8 mouse cellular contexts compared by ENCODE assay signal in genomic region chr13:29835170-29835569, GRCm38 (mm10). TPM values are rescaled to one million over a fixed set of nuclear protein-coding genes. Genes with fewer than 3 reads are reported as not detected.
A peak's percentile ranks its signal among the peaks of the same experiment; 100 is the strongest.
DNase-seq lines count a peak whose midpoint lies in the region; ATAC-seq lines count a peak whose summit lies in the region.

No protein-coding gene starts in this region.

- 32% methylated on average over 4 of the region's 4 CpGs for WGBS in intestine, embryonic 16.5 days
- 46% methylated on average over 4 of the region's 4 CpGs for WGBS in midbrain, embryonic 11.5 days

- H3K4me2 ChIP-seq in intestine, embryonic 16.5 days (ENCODE audit: low read depth, low read length): no peak overlapping the region
- H3K4me2 ChIP-seq in midbrain, embryonic 11.5 days: no peak overlapping the region

- ATAC-seq in intestine, embryonic 16.5 days: peak; percentile 26; the same call in 1 of the 2 replicates
- ATAC-seq in midbrain, embryonic 11.5 days (ENCODE audit: low FRiP score): no peak

- no peaks in the 10 kb centered on the region for H3K27me3 ChIP-seq in intestine, embryonic 16.5 days (replicated peaks; ENCODE audit: control insufficient read depth, insufficient read depth, low read length)
- H3K27me3 ChIP-seq in midbrain, embryonic 11.5 days (ENCODE audit: control insufficient read depth, insufficient read depth, low read length): no peaks in the 10 kb centered on the region

- intact Hi-C loops in gastrocnemius, postnatal 14 days (cut with DNase I; ENCODE audit: low total_unique reads): loop anchor here (10.0 kb wide), 1 partner anchor 100 kb away; no protein-coding TSS in a partner anchor

- H3K27ac ChIP-seq in intestine, embryonic 16.5 days (ENCODE audit: low read length): no peak overlapping the region
- no peak overlapping the region for H3K27ac ChIP-seq in midbrain, embryonic 11.5 days (ENCODE audit: low read depth, low read length)

- H3K36me3 ChIP-seq in intestine, embryonic 16.5 days (ENCODE audit: control insufficient read depth, insufficient read depth, low read length): no peaks in the 10 kb centered on the region
- H3K36me3 ChIP-seq in midbrain, embryonic 11.5 days (ENCODE audit: control insufficient read depth, insufficient read depth, low read length): no peaks in the 10 kb centered on the region

- DNase-seq in gastrocnemius, adult 18-20 months (ENCODE audit: low spot score): peak; percentile 36
- no peak for DNase-seq in gastrocnemius, postnatal 14 days
- peak; percentile 50 for DNase-seq in right cerebral cortex, adult 18-20 months
- no peak for DNase-seq in right cerebral cortex, postnatal 36 days (ENCODE audit: low spot score in 2 of 2)
- DNase-seq in c-Kit-positive CD71-negative TER-119-negative erythroid progenitor cells, embryonic 14.5 days (ENCODE audit: low read depth): peak; percentile 26
- peak; percentile 61 for DNase-seq in lung, postnatal 36 days
- no peak for DNase-seq in midbrain, embryonic 11.5 days (ENCODE audit: low spot score, missing footprints)

- no peak overlapping the region for H3K9ac ChIP-seq in intestine, embryonic 16.5 days (ENCODE audit: low read depth, low read length)
- H3K9ac ChIP-seq in midbrain, embryonic 11.5 days (ENCODE audit: low read length): no peak overlapping the region

- no peaks in the 10 kb centered on the region for H3K9me3 ChIP-seq in intestine, embryonic 16.5 days (ENCODE audit: control insufficient read depth, low read length)
- H3K9me3 ChIP-seq in midbrain, embryonic 11.5 days (ENCODE audit: control insufficient read depth, low read length): no peaks in the 10 kb centered on the region

- no peak overlapping the region for H3K4me3 ChIP-seq in intestine, embryonic 16.5 days (ENCODE audit: low read length)
- H3K4me3 ChIP-seq in midbrain, embryonic 11.5 days (ENCODE audit: low read depth, low read length): no peak overlapping the region

- H3K4me1 ChIP-seq in intestine, embryonic 16.5 days (ENCODE audit: control insufficient read depth, insufficient read depth, low read length): no peaks in the 10 kb centered on the region
- H3K4me1 ChIP-seq in midbrain, embryonic 11.5 days (ENCODE audit: control insufficient read depth, insufficient read depth, low read length): peaks cover 6% of the 10 kb centered on the region; the same call in 1 of the 2 replicates

RNA-seq across cellular contexts. Expression of gene Cdkal1, which starts 20.3 kb away (rescaled TPM):
- total RNA-seq in gastrocnemius, adult 18-20 months (2021): 10 to 100 TPM; 27.6 to 32.1 TPM
- total RNA-seq in gastrocnemius, postnatal 14 days (2021): 10 to 100 TPM; 25.0 to 28.2 TPM
- 23.4 and 25.0 TPM in 2 replicates for polyA plus RNA-seq in intestine, embryonic 16.5 days (2015; fragmentation: Nextera tagmentation; extraction: Ambion mirVana)
- 35.1 and 35.7 TPM in 2 replicates for polyA plus RNA-seq in midbrain, embryonic 11.5 days (2014; fragmentation: Nextera tagmentation; extraction: Ambion mirVana)

Comparison
In these comparisons a context has a peak if more than half of its experiments do, and no peak if none do; other contexts are left out.
1. DNase-seq: peak in gastrocnemius, adult 18-20 months (single experiment), right cerebral cortex, adult 18-20 months (single experiment), c-Kit-positive CD71-negative TER-119-negative erythroid progenitor cells, embryonic 14.5 days (single experiment) and lung, postnatal 36 days (single experiment); none in gastrocnemius, postnatal 14 days (single experiment), right cerebral cortex, postnatal 36 days (0 of 2) and midbrain, embryonic 11.5 days (single experiment).